Mouse (Mus musculus) spleen, adult 12 weeks (tissue): ENCODE measurements around the gene Dqx1.

Source experiments
- DNase-seq: peaks from one replicate; pipeline ENCODE4 v3.0.0; 2022; ENCODE audit warnings: low spot score

Gene Dqx1

DNA sequence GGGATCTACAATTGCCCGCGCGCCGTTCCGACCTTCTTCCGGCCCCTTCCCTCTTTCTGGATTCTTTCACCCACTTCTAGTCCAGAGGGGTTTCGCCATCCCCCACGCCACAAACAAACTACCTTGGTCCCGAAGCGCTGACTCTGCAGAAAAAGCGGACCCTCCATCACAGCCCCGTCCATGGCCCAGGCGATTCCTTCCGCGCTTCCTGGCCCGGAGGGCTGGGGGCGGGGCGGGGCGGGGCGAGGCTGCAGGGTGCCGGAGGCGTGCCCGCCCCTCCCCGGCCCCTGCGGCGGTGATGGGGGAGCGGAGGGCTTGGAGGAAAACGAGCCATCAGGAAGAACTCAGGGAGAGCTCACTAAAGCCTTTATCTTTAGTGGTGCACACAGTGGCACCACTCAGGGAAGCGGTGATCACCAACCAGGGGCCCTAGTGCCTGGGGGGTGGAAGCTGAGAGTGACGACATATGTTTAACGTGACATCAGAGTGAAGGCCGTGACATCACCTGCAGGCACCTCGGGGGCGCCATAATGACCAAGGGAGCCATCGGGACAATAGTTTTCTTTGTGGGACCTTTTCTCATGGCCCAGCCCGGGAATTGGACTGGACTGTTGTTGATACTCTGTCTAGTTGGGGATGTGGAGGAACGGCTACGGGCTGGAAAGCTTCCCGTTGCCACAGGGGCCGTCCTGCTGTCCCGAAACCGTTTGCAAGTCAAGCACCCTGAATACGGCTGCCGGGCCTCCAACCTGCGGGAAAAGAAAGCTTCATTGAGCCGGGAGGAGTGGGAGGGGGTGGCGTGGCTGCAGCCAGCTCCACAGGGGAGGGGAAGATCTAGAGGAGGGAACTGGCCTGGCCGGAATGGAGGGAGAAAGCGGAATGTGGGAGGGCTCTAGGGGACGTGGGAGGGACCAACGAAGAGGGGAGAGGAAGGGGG, 24.1 kb upstream of the Dqx1 start, which contains the start of the genes Dok1 and Loxl3:
Gene Dok1 (minus strand): TSS at position 223 of the 937 bp plus-strand sequence.
Gene Loxl3 (plus strand): TSS at position 925 of the 937 bp plus-strand sequence.
- peak; percentile 72 for DNase-seq

DNA sequence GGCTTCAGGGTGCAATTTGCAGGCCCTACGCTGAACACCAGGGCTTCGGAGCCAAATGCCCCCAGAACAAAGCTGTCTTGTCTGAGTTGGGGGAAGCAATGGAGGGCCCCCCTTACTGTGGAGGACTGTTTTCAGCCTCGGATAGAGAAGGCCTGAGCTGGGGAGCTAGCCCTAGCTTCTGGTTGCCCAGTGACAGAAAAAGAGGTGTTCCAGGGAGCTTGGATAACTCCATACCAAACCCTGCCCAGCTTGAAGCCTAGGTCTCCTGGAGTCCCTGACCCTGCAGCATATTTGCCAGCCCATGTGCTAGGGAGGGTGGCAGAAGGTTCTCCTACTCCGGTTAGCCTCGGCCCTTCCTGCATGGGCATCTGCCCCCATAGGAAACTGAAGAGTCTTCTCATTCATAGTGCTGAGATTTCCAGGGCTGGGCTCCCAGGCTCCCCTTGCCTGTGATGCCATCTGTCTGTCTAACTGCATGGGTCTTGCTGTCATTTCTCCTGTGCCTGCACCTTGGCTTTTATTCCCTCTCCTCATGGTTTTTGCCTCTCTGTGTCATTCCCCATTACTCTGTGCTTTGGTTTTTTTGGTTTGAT, 23.1 kb upstream of the Dqx1 start:
- DNase-seq, result no peak

DNA sequence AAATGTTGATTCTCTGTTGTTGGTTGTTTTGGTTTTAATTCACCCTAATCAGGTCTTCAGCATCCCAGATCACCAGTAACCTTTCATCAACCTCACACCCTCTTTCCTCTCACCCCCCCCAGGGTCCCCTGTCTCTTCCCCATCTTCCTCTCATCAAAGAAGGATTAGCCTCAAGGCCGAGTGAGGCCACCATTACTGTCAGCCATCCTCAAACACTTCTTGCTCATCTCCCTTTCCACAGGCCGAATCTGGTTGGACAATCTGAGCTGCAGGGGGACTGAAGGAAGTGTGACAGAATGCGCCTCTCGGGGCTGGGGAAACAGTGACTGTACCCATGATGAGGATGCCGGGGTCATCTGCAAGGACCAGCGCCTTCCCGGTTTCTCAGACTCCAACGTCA, 20.5 kb upstream of the Dqx1 start:
- DNase-seq, result no peak

DNA sequence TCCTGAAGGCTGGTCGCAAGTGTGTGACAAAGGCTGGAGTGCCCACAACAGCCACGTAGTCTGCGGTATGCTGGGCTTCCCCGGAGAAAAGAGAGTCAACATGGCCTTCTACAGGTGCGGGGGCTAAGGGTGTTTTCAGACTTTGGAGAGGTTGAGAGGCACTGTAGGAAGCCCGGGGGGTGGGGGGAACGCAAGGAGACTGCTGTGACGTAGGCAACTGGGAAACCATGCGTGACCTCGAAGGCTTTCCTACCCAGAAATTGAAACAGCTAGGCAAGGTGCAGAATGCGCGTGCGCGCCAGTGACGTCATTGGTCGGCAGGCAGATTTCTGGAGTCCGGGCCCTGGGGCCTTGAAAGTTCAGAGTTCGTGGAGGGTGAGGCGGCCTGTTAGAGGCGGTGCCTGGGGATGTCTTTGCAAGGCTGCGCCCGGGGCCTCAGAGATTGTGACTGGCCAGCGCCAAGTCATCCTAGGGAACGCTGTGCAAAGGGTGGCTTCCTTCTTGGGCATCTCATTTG, 19.1 kb upstream of the Dqx1 start:
- DNase-seq, result peak; percentile 94

DNA sequence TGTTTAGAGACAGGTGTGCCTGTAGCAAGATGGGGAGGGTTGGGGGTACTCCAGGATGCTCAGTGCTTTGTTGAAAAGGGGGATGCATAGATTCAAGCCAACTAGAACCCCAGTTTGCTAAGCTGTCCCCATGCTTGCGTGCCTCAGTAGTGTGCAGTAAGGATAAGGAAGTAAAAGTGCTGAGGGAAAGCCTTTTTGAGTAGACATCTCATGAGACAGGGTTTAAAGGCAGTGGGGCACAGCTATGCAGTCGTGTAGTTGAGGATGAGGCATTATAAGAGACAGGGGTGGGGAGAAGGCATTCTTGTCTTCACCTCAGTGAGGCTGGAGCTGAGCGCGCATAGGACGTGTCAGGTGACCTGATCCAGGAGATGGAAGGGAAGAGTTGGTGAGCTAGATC, 17.0 kb upstream of the Dqx1 start:
- DNase-seq, result no peak

DNA sequence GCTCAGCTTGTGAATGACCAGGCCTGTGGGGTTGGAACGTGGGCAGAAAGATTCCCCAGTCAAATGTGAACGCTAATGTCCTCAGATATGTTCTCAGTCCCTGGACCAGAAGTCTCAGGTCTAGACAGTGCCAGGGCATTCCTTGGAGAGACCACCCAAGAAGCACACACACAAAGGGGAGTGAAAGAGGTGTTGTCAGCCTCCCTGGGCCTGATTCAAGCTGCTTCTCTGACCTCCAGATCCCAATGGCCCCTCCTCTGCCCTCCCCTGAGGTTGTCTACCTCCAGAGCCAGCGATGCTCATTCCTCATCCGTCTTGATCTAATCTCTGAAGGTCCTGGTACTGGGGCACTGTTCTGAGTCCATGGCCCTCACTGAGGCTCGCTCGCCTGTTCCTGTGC, 14.1 kb upstream of the Dqx1 start:
- no peak for DNase-seq

DNA sequence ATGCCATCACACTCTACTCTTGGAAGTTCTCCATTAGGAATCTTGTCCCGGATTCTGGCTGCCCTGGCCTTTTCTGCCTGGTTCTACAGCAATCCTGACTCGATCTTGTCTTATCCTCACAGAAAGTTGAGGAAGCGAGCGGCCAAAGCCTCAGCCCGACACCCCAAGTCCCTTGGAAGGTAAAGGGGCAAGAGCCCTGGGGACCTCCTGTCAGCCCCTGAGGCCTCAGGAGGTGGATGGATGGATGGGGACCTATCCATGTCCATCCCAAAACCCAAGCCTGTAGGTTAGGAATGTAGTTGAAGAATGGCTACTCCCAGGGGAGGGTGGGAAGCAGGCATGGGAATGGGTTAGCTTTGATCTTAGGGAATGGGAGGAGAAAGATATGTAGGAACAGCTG, 13.7 kb upstream of the Dqx1 start:
- DNase-seq, result no peak

DNA sequence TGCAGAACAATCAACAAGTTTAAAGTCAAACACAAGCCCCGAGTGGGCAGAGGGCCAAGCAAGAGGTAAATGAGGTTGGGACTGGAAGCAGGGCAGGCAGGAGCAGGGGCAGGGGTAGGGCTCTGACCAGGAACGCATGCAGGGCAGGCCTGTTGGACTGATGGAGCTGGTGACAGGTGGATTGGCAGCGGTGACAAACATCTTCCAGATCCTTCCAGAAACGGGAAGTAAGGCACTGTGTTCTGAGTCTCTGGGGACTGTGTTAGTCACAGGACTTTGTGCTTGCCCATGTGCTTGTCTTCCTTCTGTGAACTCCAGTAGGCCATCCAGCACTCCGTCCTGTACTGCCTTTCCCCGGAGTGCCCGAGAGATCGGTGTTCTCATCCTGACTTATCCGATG, 12.9 kb upstream of the Dqx1 start:
- no peak for DNase-seq

DNA sequence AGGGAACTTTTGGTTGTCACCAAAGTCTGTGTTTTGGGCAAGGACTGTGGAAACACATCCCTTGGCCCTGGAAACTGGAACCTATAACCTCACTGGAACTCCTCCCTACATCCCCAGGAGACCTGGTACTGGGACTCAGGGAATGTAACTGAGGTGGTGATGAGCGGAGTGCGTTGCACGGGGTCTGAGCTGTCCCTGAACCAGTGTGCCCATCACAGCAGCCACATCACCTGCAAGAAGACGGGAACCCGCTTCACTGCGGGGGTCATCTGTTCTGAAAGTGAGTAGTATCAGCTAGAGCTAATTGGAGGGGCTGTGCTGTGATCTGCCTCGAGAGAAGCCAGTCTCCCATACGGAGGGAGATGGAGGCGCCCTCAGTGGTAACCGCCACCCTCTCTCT, 8.3 kb upstream of the Dqx1 start:
- no peak for DNase-seq

DNA sequence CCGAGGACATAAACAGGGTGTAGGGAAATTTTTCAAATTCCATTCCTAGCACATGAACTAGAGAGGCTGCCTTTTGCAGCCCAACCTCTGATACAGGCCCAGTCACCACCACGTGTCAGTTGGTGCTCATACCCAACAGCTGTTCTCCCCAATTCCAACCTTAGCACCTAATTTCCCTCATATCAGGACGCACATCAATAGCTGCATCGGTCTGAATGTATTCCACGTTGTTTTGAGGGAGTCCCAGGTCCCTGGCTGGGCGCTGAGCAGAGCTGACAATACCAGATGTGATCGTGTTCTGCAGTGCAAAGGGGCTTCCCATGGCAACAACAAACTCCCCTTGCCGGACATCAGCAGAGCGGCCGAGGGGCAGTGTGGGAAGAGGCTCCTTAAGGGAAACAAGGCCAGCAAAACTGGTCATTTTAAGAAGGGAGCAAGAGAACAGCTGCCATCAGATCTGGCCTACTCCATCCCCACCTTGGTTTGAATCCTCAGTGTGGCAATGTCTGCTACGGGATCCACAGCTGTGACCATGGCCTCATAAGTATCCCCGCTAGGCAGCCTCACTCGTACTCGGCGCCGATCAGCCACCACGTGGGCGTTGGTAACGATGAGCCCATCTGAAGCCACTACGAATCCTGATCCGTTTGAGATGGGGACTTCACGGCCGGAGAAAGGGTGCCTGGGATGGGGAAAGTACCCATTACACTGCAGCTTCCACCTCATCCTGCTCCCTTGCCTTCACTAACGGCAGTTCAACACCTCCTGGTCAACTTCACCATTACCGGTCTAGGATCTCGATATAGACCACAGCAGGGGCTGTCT, 4.3 kb upstream of the Dqx1 start:
- DNase-seq, result peak; percentile 42

DNA sequence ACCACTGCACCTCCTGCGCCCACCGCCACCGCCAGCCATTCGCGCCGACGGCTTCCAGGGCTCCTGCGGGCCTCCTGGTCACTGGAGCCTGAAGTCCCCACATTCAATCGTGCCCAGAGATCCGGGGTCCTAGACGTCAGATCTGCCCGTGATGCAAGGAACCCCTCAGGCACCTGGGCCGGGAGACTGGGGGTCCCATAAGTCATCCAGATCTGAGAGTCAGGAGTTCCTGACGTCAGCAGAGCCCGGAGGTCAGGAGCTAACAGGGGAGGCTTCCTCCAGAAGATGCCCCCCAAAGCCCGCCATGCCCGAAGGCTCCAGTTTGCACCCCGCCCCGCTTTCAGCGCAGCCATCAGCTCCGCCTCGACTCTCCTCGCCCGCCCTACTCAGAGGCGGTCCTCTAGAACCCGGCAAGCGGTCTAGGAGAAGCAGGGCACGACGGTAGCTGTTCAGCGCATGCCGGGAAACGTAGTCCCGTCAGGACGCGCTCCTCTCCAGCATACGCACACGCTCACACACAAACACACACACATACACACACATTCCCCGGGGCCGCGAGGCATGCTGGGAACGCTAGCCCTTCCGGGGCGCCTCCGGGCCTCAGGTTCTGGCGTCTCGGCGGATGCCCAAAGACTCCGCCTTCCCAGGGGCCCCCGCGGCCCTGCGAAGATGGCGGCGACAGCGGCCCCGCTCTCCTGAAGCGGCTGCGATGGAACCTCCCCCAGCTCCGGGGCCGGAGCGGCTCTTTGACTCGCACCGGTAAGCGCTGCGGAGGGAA, 3.4 kb upstream of the Dqx1 start, which contains the start of gene Aup1:
Gene Aup1 (plus strand): TSS at position 448 of the 778 bp plus-strand sequence.
- DNase-seq, result peak; percentile 97

DNA sequence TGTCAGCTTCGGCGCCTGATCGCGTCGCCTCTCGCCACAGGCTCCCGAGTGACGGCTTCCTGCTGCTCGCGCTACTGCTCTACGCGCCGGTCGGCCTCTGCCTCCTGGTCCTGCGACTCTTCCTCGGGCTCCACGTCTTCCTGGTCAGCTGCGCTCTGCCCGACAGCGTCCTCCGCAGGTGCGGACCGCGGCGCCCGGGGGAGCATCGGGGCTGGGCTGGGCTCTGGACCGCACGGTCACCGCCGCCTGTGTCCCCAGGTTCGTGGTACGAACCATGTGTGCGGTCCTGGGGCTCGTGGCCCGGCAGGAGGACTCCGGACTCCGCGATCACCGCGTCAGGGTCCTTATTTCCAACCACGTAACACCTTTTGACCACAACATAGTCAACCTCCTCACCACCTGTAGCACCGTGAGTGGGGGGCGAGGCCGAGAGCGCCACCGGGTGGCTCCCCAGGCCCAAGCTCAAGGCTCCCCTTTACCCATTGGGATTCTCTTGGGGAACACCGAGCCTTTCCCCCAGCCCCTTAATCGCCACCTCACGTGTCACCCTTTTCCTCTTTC, 2.7 kb upstream of the Dqx1 start, which contains the start of gene Htra2:
Gene Htra2 (minus strand): TSS at position 403 of the 561 bp plus-strand sequence.
- peak; percentile 50 for DNase-seq

DNA sequence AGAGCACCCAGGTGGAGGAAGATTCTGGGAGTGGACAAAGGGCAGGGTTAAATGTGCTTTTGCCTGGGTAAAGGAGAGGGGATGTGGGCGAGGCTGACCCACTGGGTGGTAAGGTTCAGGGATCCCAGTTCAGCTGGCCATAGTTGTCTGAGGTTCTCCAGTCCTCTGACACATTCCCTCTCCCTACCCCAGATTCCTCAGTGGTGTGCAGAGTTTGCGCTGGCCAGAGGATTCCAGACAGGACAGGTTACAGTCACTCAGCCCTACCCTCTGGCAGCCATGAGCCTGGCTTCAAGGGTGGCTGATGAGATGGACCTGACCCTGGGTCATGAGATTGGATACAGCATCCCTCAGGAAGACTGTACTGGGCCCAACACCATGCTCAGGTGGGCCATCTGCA, 1.1 kb downstream of the Dqx1 start:
- no peak for DNase-seq

DNA sequence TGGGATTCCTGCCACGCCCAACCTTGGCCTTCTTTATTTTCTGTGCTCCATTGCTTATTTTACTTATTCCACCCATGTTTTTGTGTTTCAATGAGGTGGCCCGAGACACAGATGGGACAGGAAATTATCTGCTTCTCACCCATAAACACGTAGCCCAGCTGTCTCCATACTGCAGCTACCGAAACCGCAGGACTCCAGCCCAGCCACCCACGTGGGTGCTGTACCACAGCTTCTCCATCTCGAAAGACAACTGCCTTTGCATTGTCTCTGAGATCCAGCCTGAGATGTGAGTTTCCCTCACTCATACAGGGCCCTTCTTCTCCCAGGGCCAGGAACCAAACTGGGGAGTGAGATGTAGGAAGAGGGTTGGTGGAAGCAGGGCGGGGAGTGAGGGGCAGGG, 8.4 kb downstream of the Dqx1 start:
- no peak for DNase-seq

DNA sequence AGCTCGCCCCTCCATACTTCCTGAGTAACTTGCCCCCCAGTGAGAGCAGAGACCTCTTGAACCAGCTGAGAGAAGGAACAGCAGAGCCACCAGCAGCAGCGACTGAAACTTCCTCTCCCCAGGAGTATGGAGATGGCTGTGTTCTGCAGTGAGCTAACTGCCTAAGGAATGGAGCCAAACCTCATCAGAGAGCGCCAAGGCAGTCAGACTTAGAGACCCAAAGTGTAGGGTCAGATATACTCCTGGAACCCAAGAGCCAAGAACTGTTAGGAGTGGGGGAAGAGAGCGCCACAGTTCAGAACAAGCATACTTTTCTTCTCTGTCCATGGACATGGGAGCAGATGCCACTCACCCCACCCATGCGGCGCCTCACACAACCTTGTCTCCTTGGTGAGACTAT, 8.8 kb downstream of the Dqx1 start:
- no peak for DNase-seq

DNA sequence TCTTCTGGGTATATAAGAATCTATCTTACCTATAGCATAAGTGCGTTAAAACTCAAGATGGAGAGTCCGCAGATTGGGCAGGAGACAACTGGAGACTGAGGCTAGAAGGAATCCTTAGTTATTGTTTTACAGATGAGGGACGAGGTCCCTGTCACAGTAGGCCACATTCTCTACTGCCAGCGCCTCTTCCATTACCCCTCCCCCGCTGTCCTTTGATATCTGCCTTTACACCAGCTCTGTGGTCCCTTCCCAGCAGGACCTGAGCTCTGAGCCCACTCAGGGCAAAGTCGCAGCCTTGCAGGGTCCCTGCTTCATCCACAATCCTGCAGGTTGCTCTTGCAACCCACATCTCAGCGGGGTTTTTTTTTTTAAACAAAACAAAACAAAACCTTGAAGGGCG, 10.6 kb downstream of the Dqx1 start:
- DNase-seq, result no peak

DNA sequence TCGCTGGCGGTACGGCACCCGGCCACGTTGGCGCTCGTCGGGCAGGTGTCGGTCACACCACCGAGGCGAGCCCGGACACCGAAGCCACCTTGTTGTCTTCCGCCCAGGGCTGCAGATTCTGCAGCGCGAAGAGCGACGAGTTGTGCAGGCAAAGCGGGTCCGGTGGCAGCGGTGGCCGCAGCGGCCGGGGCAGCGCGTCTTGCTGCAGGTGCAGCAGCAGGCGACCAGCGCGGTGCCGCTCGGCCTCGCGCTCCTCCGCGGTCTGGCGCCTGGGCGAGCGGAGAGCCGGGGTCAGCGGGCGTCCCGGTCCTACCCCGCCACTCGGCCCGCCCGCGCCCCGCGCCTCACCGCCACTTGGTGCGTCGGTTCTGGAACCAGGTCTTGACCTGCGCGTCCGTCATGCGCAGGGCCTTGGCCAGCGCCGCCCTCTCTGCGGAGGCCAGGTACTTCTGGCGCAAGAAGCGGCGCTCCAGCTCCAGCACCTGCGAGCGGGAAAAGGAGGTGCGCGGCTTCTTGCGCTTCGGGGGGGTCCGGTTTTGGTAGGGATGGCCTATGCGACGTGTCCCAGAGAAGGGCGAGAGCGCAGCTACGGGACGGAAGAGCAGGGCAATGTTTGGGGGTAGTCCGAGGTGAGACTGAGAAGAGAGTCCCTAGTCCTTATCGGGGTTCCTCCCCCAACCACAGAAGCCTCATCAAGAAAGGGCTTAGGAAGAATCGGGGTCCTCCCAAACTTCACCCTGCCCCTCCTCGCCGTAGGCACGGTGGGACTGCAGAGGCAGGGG, 11.3 kb downstream of the Dqx1 start:
- no peak for DNase-seq

DNA sequence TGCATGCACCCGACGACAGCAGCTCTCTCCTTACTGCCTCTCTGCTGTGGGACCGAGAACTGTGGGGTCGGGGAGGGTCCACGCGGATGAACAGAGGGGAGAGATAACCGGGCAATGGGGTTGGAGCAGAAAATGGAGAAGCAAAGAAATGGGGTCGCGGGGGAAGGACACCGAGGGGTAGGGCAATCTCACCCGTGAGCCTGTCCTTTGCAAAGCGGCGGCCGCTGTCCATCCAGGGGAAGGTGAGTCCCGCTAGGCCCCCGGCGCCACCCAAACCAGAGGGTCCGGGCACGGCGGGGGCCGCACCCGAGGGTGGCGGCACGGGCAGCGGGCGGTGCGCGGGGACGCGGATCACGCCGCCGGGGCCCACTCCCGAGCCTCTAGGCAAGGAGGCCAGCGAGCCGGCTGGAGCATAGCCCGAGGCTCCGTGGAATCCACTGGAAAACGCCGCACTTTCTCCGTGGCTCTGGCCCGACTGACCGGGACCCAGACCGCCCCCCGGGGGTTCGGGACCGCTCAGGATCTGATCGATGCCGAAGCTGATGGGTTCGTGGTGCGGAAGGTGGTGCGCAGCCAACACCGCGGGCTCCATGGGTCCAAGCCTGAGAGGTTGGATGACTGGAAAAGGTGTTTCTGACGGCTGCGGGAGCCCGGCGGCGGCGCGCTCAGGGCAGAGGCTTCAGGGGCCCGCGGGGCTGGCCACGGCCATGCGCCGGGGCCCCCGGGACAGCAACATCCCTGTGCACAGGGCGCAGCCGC, 12.0 kb downstream of the Dqx1 start:
- no peak for DNase-seq

DNA sequence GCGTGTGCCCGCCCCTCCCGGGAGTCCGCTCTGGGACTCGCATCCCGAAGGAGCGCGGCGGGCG, 12.4 kb downstream of the Dqx1 start, which contains the start of gene Tlx2:
Gene Tlx2 (minus strand): TSS at position 47 of the 64 bp plus-strand sequence.
- no peak for DNase-seq
